Mouse (Mus musculus) embryonic facial prominence, embryonic 12.5 days (tissue): ENCODE results near the gene Aff3. TPM values are rescaled to one million over a fixed set of nuclear protein-coding genes. Genes with fewer than 3 reads are reported as not detected.
A peak's percentile ranks its signal among the peaks of the same experiment; 100 is the strongest.
"Not testable (repeated sequence)": the region's sequence is repeated elsewhere in the genome, so short reads cannot be mapped to it uniquely, and the experiment has no call there.

Experiments used
- ATAC-seq: fragments of 200-750 bp; cut with Nextera tagmentation; 2 replicates; pipeline ENCODE4 v1.8.0; 2017; ENCODE audit not compliant: insufficient number of reproducible peaks, insufficient read depth, low FRiP score, low TSS enrichment
- H3K27ac ChIP-seq: fragments of 300-500 bp; sonication (generic); 2 replicates; pipeline ENCODE4 v1.5.1; 2016; ENCODE audit warnings: mild to moderate bottlenecking
- H3K27me3 ChIP-seq: fragments of 300-500 bp; sonication (generic); 2 replicates; pipeline ENCODE4 v1.6.1; 2016; ENCODE audit warnings: mild to moderate bottlenecking, moderate library complexity
- H3K36me3 ChIP-seq: fragments of 300-500 bp; sonication (generic); 2 replicates; pipeline ENCODE4 v1.6.1; 2016; ENCODE audit warnings: mild to moderate bottlenecking
- H3K4me1 ChIP-seq: fragments of 300-500 bp; sonication (generic); 2 replicates; pipeline ENCODE4 v1.6.1; 2016
- H3K4me2 ChIP-seq: fragments of 300-500 bp; sonication (generic); replicated peaks from 2 replicates; pipeline ENCODE4 v1.6.1; 2016; ENCODE audit warnings: mild to moderate bottlenecking, moderate library complexity
- H3K4me3 ChIP-seq: fragments of 300-500 bp; sonication (generic); 2 replicates; pipeline ENCODE4 v1.5.1; 2016; ENCODE audit warnings: mild to moderate bottlenecking
- H3K9ac ChIP-seq: fragments of 300-500 bp; sonication (generic); 2 replicates; pipeline ENCODE4 v1.6.1; 2016; ENCODE audit warnings: mild to moderate bottlenecking, moderate library complexity
- H3K9me3 ChIP-seq: fragments of 300-500 bp; sonication (generic); 2 replicates; pipeline ENCODE4 v1.6.1; 2016; ENCODE audit warnings: mild to moderate bottlenecking, moderate library complexity
- WGBS: fragments of 180-500 bp; shearing (Covaris S2); methylation state at CpG from one replicate; pipeline ENCODE4 v1.1.7; 2016; 5-methylcytosine and 5-hydroxymethylcytosine counted together
- polyA plus RNA-seq: library from polyadenylated mRNA; unstranded; fragments of >200 nt; fragmentation: Nextera tagmentation; extraction: Ambion mirVana; gene quantifications from 2 replicates; pipeline ENCODE4 v1.2.1, GENCODE M21; 2016

The Aff3 gene
- polyA plus RNA-seq, 1 experiment from 2014 or later: 32.9 TPM

GRCm38 (mm10) chr1:38442479-38442878 is 222.3 kb downstream of the Aff3 start:
- Histone ChIP-seq H3K27ac (no peak overlapping the region), H3K9ac (no peak overlapping the region)
- 0 out of 2 replicates have a peak, but pooled peaks have one; percentile 41 for ATAC-seq

GRCm38 (mm10) chr1:38441800-38442199 is 223.0 kb downstream of the Aff3 start:
- 60% methylated on average over 2 of the region's 2 CpGs for WGBS
- Histone ChIP-seq H3K9ac (no peak overlapping the region), H3K9me3 (no peaks in the 10 kb centered on the region), H3K4me2 (no peak overlapping the region), H3K36me3 (no peaks in the 10 kb centered on the region), H3K27me3 (no peaks in the 10 kb centered on the region), H3K4me1 (peaks cover 50% of the 10 kb centered on the region), H3K27ac (peak overlapping the region; percentile 7; the same call in 1 of the 2 replicates), H3K4me3 (no peak overlapping the region)
- ATAC-seq: no peak

More at GRCm38 (mm10) chr1:38442479-38442878, 222.3 kb downstream of the Aff3 start:
- Histone ChIP-seq H3K4me2 (no peak overlapping the region), H3K27me3 (no peaks in the 10 kb centered on the region), H3K4me1 (peaks cover 46% of the 10 kb centered on the region), H3K9me3 (no peaks in the 10 kb centered on the region), H3K4me3 (no peak overlapping the region), H3K36me3 (no peaks in the 10 kb centered on the region)
- WGBS: 73% methylated on average over 9 of the region's 9 CpGs

GRCm38 (mm10) chr1:38440471-38440815 is 224.3 kb downstream of the Aff3 start:
- no peak for ATAC-seq
- Histone ChIP-seq H3K27me3 (no peaks in the 10 kb centered on the region), H3K9ac (no peak overlapping the region), H3K9me3 (no peaks in the 10 kb centered on the region), H3K4me1 (peaks cover 56% of the 10 kb centered on the region), H3K36me3 (no peaks in the 10 kb centered on the region), H3K4me2 (no peak overlapping the region), H3K27ac (no peak overlapping the region), H3K4me3 (no peak overlapping the region)
- WGBS: 67% methylated on average over 6 of the region's 6 CpGs

- no peak for ATAC-seq
- Histone ChIP-seq H3K4me3 (no peak overlapping the region), H3K27me3 (no peaks in the 10 kb centered on the region), H3K27ac (no peak overlapping the region; the same call in 1 of the 2 replicates), H3K9me3 (no peaks in the 10 kb centered on the region), H3K4me2 (no peak overlapping the region), H3K4me1 (peaks cover 56% of the 10 kb centered on the region), H3K9ac (no peak overlapping the region), H3K36me3 (no peaks in the 10 kb centered on the region)
- WGBS: 52% methylated on average over 4 of the region's 4 CpGs
Observed at GRCm38 (mm10) chr1:38439751-38440470, 224.8 kb downstream of the Aff3 start.

- no peaks in the 10 kb centered on the region for H3K27me3 ChIP-seq
- ATAC-seq: no peak
- WGBS: 46% methylated on average over 4 of the region's 4 CpGs
- H3K4me1 ChIP-seq: peaks cover 54% of the 10 kb centered on the region
- no peak overlapping the region for H3K27ac ChIP-seq
- no peak overlapping the region for H3K9ac ChIP-seq
- H3K9me3 ChIP-seq: no peaks in the 10 kb centered on the region
- no peak overlapping the region for H3K4me3 ChIP-seq
- H3K36me3 ChIP-seq: no peaks in the 10 kb centered on the region
- no peak overlapping the region for H3K4me2 ChIP-seq
Observed at GRCm38 (mm10) chr1:38438447-38438846, 226.3 kb downstream of the Aff3 start.

- no peak for ATAC-seq
- 64% methylated on average over 4 of the region's 4 CpGs for WGBS
- H3K9ac ChIP-seq: no peak overlapping the region
- H3K27me3 ChIP-seq: no peaks in the 10 kb centered on the region
- no peak overlapping the region for H3K27ac ChIP-seq
- H3K4me3 ChIP-seq: no peak overlapping the region
- no peak overlapping the region for H3K4me2 ChIP-seq
- no peaks in the 10 kb centered on the region for H3K9me3 ChIP-seq
- no peaks in the 10 kb centered on the region for H3K36me3 ChIP-seq
- peaks cover 50% of the 10 kb centered on the region for H3K4me1 ChIP-seq
Observed at GRCm38 (mm10) chr1:38437671-38438070, 227.1 kb downstream of the Aff3 start.

GRCm38 (mm10) chr1:38436471-38437340 is 228.0 kb downstream of the Aff3 start:
- Histone ChIP-seq H3K4me3 (no peak overlapping the region), H3K27me3 (no peaks in the 10 kb centered on the region), H3K9me3 (no peaks in the 10 kb centered on the region), H3K9ac (no peak overlapping the region), H3K27ac (peak overlapping the region; percentile 61; the same call in 1 of the 2 replicates), H3K36me3 (no peaks in the 10 kb centered on the region), H3K4me1 (peaks cover 42% of the 10 kb centered on the region), H3K4me2 (no peak overlapping the region)
- 13% methylated on average over 12 of the region's 12 CpGs for WGBS
- no peak for ATAC-seq

- not testable (repeated sequence) for H3K27me3 ChIP-seq, H3K27ac ChIP-seq, H3K4me1 ChIP-seq, ATAC-seq, H3K9me3 ChIP-seq, H3K4me2 ChIP-seq, H3K9ac ChIP-seq, H3K4me3 ChIP-seq, H3K36me3 ChIP-seq
- 92% methylated on average over 12 of the region's 12 CpGs for WGBS
Observed at GRCm38 (mm10) chr1:38430311-38430710, 234.4 kb downstream of the Aff3 start.

GRCm38 (mm10) chr1:38428708-38429683 is 235.8 kb downstream of the Aff3 start:
- no peak for ATAC-seq
- Histone ChIP-seq H3K36me3 (no peaks in the 10 kb centered on the region), H3K27ac (no peak overlapping the region), H3K4me2 (no peak overlapping the region), H3K4me3 (no peak overlapping the region), H3K9ac (no peak overlapping the region), H3K27me3 (no peaks in the 10 kb centered on the region), H3K9me3 (no peaks in the 10 kb centered on the region), H3K4me1 (no peaks in the 10 kb centered on the region)
- WGBS: 72% methylated on average over 13 of the region's 13 CpGs

- H3K4me2 ChIP-seq: no peak overlapping the region
- WGBS: 95% methylated on average over 6 of the region's 6 CpGs
- H3K36me3 ChIP-seq: no peaks in the 10 kb centered on the region
- H3K4me1 ChIP-seq: peaks cover 5% of the 10 kb centered on the region; the same call in 1 of the 2 replicates
- ATAC-seq: no peak
- H3K4me3 ChIP-seq: no peak overlapping the region
- H3K27ac ChIP-seq: no peak overlapping the region
- H3K27me3 ChIP-seq: no peaks in the 10 kb centered on the region
- H3K9ac ChIP-seq: no peak overlapping the region
- no peaks in the 10 kb centered on the region for H3K9me3 ChIP-seq
Observed at GRCm38 (mm10) chr1:38422921-38423320, 241.8 kb downstream of the Aff3 start.

- Histone ChIP-seq H3K9ac (no peak overlapping the region), H3K9me3 (no peaks in the 10 kb centered on the region), H3K4me3 (no peak overlapping the region), H3K4me2 (no peak overlapping the region), H3K27ac (no peak overlapping the region), H3K4me1 (peaks cover 5% of the 10 kb centered on the region; the same call in 1 of the 2 replicates), H3K27me3 (no peaks in the 10 kb centered on the region), H3K36me3 (no peaks in the 10 kb centered on the region)
- ATAC-seq: no peak
- 91% methylated on average over 4 of the region's 4 CpGs for WGBS
Observed at GRCm38 (mm10) chr1:38419331-38419730, 245.4 kb downstream of the Aff3 start.
